15 mouse cellular contexts compared by ENCODE assay signal in the genomic region with DNA sequence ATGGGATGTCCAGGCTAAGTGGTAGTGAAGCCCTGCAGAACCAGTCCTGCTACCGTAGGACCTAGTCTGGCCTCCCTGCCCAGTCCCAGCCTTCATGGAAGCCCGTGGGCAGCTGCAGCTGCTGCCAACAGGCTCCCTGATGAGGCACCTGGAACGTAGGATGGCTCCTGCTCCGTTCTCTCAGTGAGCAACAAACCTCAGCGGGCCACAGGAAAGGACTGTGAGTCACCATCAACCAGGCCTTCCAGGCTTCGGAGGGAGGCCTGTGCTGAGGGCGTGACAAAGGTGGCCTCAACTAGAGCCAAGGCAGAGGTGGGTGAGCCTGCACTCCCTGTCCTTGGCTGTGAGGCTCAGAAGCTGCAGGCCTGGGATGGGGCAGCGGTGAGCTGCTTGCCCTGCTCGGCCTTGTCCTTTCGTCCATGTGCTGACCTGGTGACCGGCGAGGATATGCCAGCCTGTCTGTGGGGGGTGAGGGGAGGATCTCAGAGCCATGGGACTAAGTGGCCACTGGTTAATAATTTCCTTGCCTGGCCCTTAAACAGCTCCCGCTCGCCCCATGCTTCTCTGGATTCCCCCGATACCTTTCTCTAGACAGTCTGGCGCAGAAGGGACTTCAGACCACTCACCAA. TPM values are rescaled to one million over a fixed set of nuclear protein-coding genes. Genes with fewer than 3 reads are reported as not detected.
A peak's percentile ranks its signal among the peaks of the same experiment; 100 is the strongest.
DNase-seq lines count a peak whose midpoint lies in the region; ATAC-seq and TF ChIP-seq lines count a peak whose summit lies in the region.
"Had no signal": no experiment of that assay in that cellular context is flagged by ENCODE, and none has a peak within 500 bp of the region (broad histone marks: within the 10 kb centered on the region; RNA-seq: fewer than 3 reads in every experiment).

No protein-coding gene starts in this region.

- no peaks in the 10 kb centered on the region for H3K36me3 ChIP-seq in lung, embryonic 15.5 days
- H3K36me3 ChIP-seq in intestine, postnatal 0 days (ENCODE audit: control insufficient read depth, insufficient read depth), result peaks cover 5% of the 10 kb centered on the region; the same call in 1 of the 2 replicates
- H3K36me3 ChIP-seq in myocyte (ENCODE audit: control insufficient read depth, insufficient read depth), result no peaks in the 10 kb centered on the region
- no peaks in the 10 kb centered on the region for H3K36me3 ChIP-seq in hindbrain, embryonic 11.5 days (ENCODE audit: control insufficient read depth, insufficient read depth, low read length)
- H3K36me3 ChIP-seq: forebrain, embryonic 15.5 days; limb, embryonic 12.5 days; neural tube, embryonic 13.5 days had no signal

- ATAC-seq in lung, embryonic 15.5 days (ENCODE audit: borderline replicate concordance, extremely low read depth, low FRiP score, low TSS enrichment), result no peak
- peak; percentile 46 for ATAC-seq in intestine, postnatal 0 days
- ATAC-seq in hindbrain, embryonic 11.5 days (ENCODE audit: low FRiP score), result no peak
- ATAC-seq: forebrain, embryonic 15.5 days; inflammation-experienced regulatory T-cells, adult 6 months had no signal

- no peaks in the 10 kb centered on the region for H3K79me2 ChIP-seq in myocyte (ENCODE audit: control insufficient read depth, insufficient read depth)

- peak overlapping the region; percentile 9; the same call in 1 of the 2 replicates for H3K27ac ChIP-seq in lung, embryonic 15.5 days
- H3K27ac ChIP-seq in intestine, postnatal 0 days (ENCODE audit: low read depth, low read length), result peak overlapping the region; percentile 95
- no peak overlapping the region for H3K27ac ChIP-seq in hindbrain, embryonic 11.5 days (ENCODE audit: low read depth, low read length)
- H3K27ac ChIP-seq: forebrain, embryonic 15.5 days; limb, embryonic 12.5 days; neural tube, embryonic 13.5 days had no signal

- no peak overlapping the region for H3K4me3 ChIP-seq in lung, embryonic 15.5 days
- H3K4me3 ChIP-seq in intestine, postnatal 0 days (ENCODE audit: low read depth, low read length), result peak overlapping the region; percentile 65
- no peak overlapping the region for H3K4me3 ChIP-seq in myocyte
- no peak overlapping the region for H3K4me3 ChIP-seq in hindbrain, embryonic 11.5 days (ENCODE audit: low read depth, low read length)
- H3K4me3 ChIP-seq: forebrain, embryonic 15.5 days; limb, embryonic 12.5 days; neural tube, embryonic 13.5 days had no signal

- H3K9me3 ChIP-seq in lung, embryonic 15.5 days, result no peaks in the 10 kb centered on the region
- no peaks in the 10 kb centered on the region for H3K9me3 ChIP-seq in intestine, postnatal 0 days (ENCODE audit: control insufficient read depth)
- H3K9me3 ChIP-seq in hindbrain, embryonic 11.5 days (ENCODE audit: control insufficient read depth, low read length), result no peaks in the 10 kb centered on the region
- H3K9me3 ChIP-seq: forebrain, embryonic 15.5 days; limb, embryonic 12.5 days; neural tube, embryonic 13.5 days had no signal

- no peak overlapping the region for H3ac ChIP-seq in myocyte (ENCODE audit: control insufficient read depth, insufficient read length)

- TF ChIP-seq POLR2A in myocyte (IDR thresholded peaks at IDR 0.05; ENCODE audit: insufficient read length, low read depth), result no peak

- peak overlapping the region; percentile 85; the same call in 1 of the 2 replicates for H3K4me2 ChIP-seq in lung, embryonic 15.5 days
- H3K4me2 ChIP-seq in intestine, postnatal 0 days (replicated peaks; ENCODE audit: low read depth), result peak overlapping the region; percentile 80
- no peak overlapping the region for H3K4me2 ChIP-seq in myocyte (ENCODE audit: low read depth)
- no peak overlapping the region for H3K4me2 ChIP-seq in hindbrain, embryonic 11.5 days (replicated peaks; ENCODE audit: low read depth, low read length)
- H3K4me2 ChIP-seq: forebrain, embryonic 15.5 days; neural tube, embryonic 13.5 days had no signal

- H3K27me3 ChIP-seq in lung, embryonic 15.5 days, result peaks cover 37% of the 10 kb centered on the region
- H3K27me3 ChIP-seq in intestine, postnatal 0 days (replicated peaks; ENCODE audit: control insufficient read depth, insufficient read depth, low read length), result no peaks in the 10 kb centered on the region
- H3K27me3 ChIP-seq in myocyte (ENCODE audit: control insufficient read depth, insufficient read depth, insufficient read length), result peaks cover 4% of the 10 kb centered on the region
- H3K27me3 ChIP-seq in hindbrain, embryonic 11.5 days (ENCODE audit: control insufficient read depth, insufficient read depth, low read length), result peaks cover 35% of the 10 kb centered on the region

- no peak for DNase-seq in lung, postnatal 25 days (ENCODE audit: low spot score)
- DNase-seq in adrenal gland, postnatal 14 days, result peak; percentile 53
- DNase-seq in spleen, adult 12 weeks (ENCODE audit: low spot score), result no peak
- DNase-seq in ovary, adult 18-20 months (ENCODE audit: low spot score), result no peak
- DNase-seq in hindbrain, embryonic 11.5 days (ENCODE audit: low spot score), result no peak
- DNase-seq: thymus, postnatal 14 days had no signal

- peaks cover 29% of the 10 kb centered on the region for H3K4me1 ChIP-seq in lung, embryonic 15.5 days
- H3K4me1 ChIP-seq in intestine, postnatal 0 days (replicated peaks; ENCODE audit: control insufficient read depth, insufficient read depth, low read length), result peaks cover 5% of the 10 kb centered on the region; the same call in 1 of the 2 replicates
- 0 out of 2 replicates have a peak, but pooled peaks cover 2% of the 10 kb centered on the region for H3K4me1 ChIP-seq in hindbrain, embryonic 11.5 days (replicated peaks; ENCODE audit: control insufficient read depth, insufficient read depth, low read length)

- no peak overlapping the region; the same call in 1 of the 2 replicates for H3K9ac ChIP-seq in lung, embryonic 15.5 days
- peak overlapping the region; percentile 55 for H3K9ac ChIP-seq in intestine, postnatal 0 days (ENCODE audit: low read depth, low read length)
- no peak overlapping the region for H3K9ac ChIP-seq in hindbrain, embryonic 11.5 days (ENCODE audit: low read depth, low read length)
- H3K9ac ChIP-seq: forebrain, embryonic 15.5 days; limb, embryonic 12.5 days; neural tube, embryonic 13.5 days had no signal

- WGBS in lung, embryonic 15.5 days, result 64% methylated on average over 16 of the region's 16 CpGs
- WGBS in intestine, postnatal 0 days, result 40% methylated on average over 16 of the region's 16 CpGs
- 70% methylated on average over 16 of the region's 16 CpGs for WGBS in hindbrain, embryonic 11.5 days

- TF ChIP-seq CTCF in intestine, postnatal 0 days (IDR thresholded peaks at IDR 0.05; ENCODE audit: low read depth), result no peak

TF ChIP-seq in myocyte, 11 proteins besides CTCF, POLR2A, EP300 and RAD21:
- TF ChIP-seq MYOD1 (IDR thresholded peaks at IDR 0.05; ENCODE audit: control insufficient read depth in 1 of 3, insufficient read length in 2 of 3, low read depth in 2 of 3) (peak in 1 of 3 experiments; percentile 82), TCF3 (IDR thresholded peaks at IDR 0.05; ENCODE audit: insufficient read length, low read depth) (no peak), MYOG (IDR thresholded peaks at IDR 0.05; ENCODE audit: control insufficient read depth in 1 of 3, insufficient read depth in 1 of 3, insufficient read length in 2 of 3, low read depth in 2 of 3) (peak in 2 of 3 experiments; percentile 3 to 81)

RNA-seq across cellular contexts. Expression of a gene that starts 2.5 kb away (rescaled TPM):
- polyA plus RNA-seq in lung, embryonic 15.5 days (2015; fragmentation: Nextera tagmentation; extraction: Ambion mirVana), result 14.9 and 17.0 TPM in 2 replicates
- 0.45 TPM in 1 of 2 replicates, not detected in the other for total RNA-seq in adrenal gland, postnatal 14 days (2021)
- 208 and 224 TPM in 2 replicates for polyA plus RNA-seq in intestine, postnatal 0 days (2015; fragmentation: Nextera tagmentation; extraction: Ambion mirVana)
- 0.46 TPM for polyA plus RNA-seq in myocyte (2012; fragmentation: generic; extraction: Trizol)
- 0.96 and 1.3 TPM in 2 replicates for polyA plus RNA-seq in hindbrain, embryonic 11.5 days (2014; fragmentation: Nextera tagmentation; extraction: Ambion mirVana)
- total RNA-seq: megakaryocyte progenitor cell, adult 5-6 weeks; MEL had no signal

RNA-seq across cellular contexts. Expression of a gene that starts 15.3 kb away (rescaled TPM):
- polyA plus RNA-seq in lung, embryonic 15.5 days (2015; fragmentation: Nextera tagmentation; extraction: Ambion mirVana), result 158 and 190 TPM in 2 replicates
- 1.3 and 2.6 TPM in 2 replicates for total RNA-seq in adrenal gland, postnatal 14 days (2021)
- polyA plus RNA-seq in intestine, postnatal 0 days (2015; fragmentation: Nextera tagmentation; extraction: Ambion mirVana), result 56.8 and 73.9 TPM in 2 replicates
- 2,000 TPM for polyA plus RNA-seq in myocyte (2012; fragmentation: generic; extraction: Trizol)
- 2.0 and 3.3 TPM in 2 replicates for polyA plus RNA-seq in hindbrain, embryonic 11.5 days (2014; fragmentation: Nextera tagmentation; extraction: Ambion mirVana)
- total RNA-seq: megakaryocyte progenitor cell, adult 5-6 weeks; MEL had no signal

RNA-seq across cellular contexts. Expression of a gene that starts 41.6 kb away (rescaled TPM):
- 97.5 and 117 TPM in 2 replicates for polyA plus RNA-seq in lung, embryonic 15.5 days (2015; fragmentation: Nextera tagmentation; extraction: Ambion mirVana)
- total RNA-seq in adrenal gland, postnatal 14 days (2021), result 0.34 TPM in 1 of 2 replicates, not detected in the other
- polyA plus RNA-seq in intestine, postnatal 0 days (2015; fragmentation: Nextera tagmentation; extraction: Ambion mirVana), result 3.1 and 4.1 TPM in 2 replicates
- 3,569 TPM for polyA plus RNA-seq in myocyte (2012; fragmentation: generic; extraction: Trizol)
- 6.0 and 11.3 TPM in 2 replicates for polyA plus RNA-seq in hindbrain, embryonic 11.5 days (2014; fragmentation: Nextera tagmentation; extraction: Ambion mirVana)
- total RNA-seq: megakaryocyte progenitor cell, adult 5-6 weeks; MEL had no signal
- polyA plus RNA-seq: inflammation-experienced regulatory T-cells, adult 6 months had no signal

RNA-seq across cellular contexts. Expression of a gene that starts 54.9 kb away (rescaled TPM):
- polyA plus RNA-seq in lung, embryonic 15.5 days (2015; fragmentation: Nextera tagmentation; extraction: Ambion mirVana), result 79.9 and 80.0 TPM in 2 replicates
- 44.9 and 49.5 TPM in 2 replicates for total RNA-seq in adrenal gland, postnatal 14 days (2021)
- polyA plus RNA-seq in intestine, postnatal 0 days (2015; fragmentation: Nextera tagmentation; extraction: Ambion mirVana), result 22.0 and 22.5 TPM in 2 replicates
- 317 TPM for polyA plus RNA-seq in myocyte (2012; fragmentation: generic; extraction: Trizol)
- polyA plus RNA-seq in hindbrain, embryonic 11.5 days (2014; fragmentation: Nextera tagmentation; extraction: Ambion mirVana), result 18.2 and 18.6 TPM in 2 replicates

Comparison
In these comparisons a context has a peak if more than half of its experiments do, and no peak if none do; other contexts are left out.
1. H3K4me2 ChIP-seq: peak in lung, embryonic 15.5 days (single experiment) and intestine, postnatal 0 days (single experiment); none in myocyte (single experiment) and hindbrain, embryonic 11.5 days (single experiment).
2. RNA of a gene that starts 2.5 kb away (polyA plus RNA-seq): 208 to 224 TPM in intestine, postnatal 0 days; 14.9 to 17.0 TPM in lung, embryonic 15.5 days, 0.96 to 1.3 TPM in hindbrain, embryonic 11.5 days and 0.46 TPM in myocyte (single experiment); every median in the first group is over 10 times any median in the second.
3. RNA of a gene that starts 15.3 kb away (polyA plus RNA-seq): 2,000 TPM in myocyte (single experiment), 158 to 190 TPM in lung, embryonic 15.5 days and 56.8 to 73.9 TPM in intestine, postnatal 0 days; 2.0 to 3.3 TPM in hindbrain, embryonic 11.5 days; every median in the first group is over 10 times any median in the second.
4. RNA of a gene that starts 41.6 kb away (polyA plus RNA-seq): 3,569 TPM in myocyte (single experiment); 97.5 to 117 TPM in lung, embryonic 15.5 days, 6.0 to 11.3 TPM in hindbrain, embryonic 11.5 days and 3.1 to 4.1 TPM in intestine, postnatal 0 days; every median in the first group is over 10 times any median in the second.